17 mouse cellular contexts compared by ENCODE assay signal in the genomic region with DNA sequence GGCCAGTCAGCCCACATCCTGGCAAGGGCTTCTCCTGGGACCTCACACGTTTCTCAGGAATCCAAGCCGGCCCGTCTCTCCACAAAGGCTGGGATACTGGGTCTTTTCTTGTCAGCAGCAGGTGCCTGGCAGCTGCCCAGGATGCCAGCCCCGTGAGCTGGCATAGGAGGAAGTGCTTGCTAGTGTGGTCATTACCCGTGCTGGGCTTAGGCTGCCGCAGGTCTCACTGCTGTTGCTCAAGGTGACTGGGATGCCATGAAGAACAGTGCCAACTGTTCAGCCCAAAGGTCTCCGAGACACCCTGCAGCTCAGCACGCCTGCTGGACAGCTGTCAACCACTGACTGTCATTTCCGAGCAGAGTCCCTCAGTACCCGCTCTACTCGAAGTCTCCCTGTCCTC. TPM values are rescaled to one million over a fixed set of nuclear protein-coding genes. Genes with fewer than 3 reads are reported as not detected.
DNase-seq lines count a peak whose midpoint lies in the region; ATAC-seq and TF ChIP-seq lines count a peak whose summit lies in the region.
"Had no signal": no experiment of that assay in that cellular context is flagged by ENCODE, and none has a peak within 500 bp of the region (broad histone marks: within the 10 kb centered on the region; RNA-seq: fewer than 3 reads in every experiment).

No protein-coding gene starts in this region.

- H3K4me3 ChIP-seq in heart, embryonic 12.5 days: no peak overlapping the region
- H3K4me3 ChIP-seq in liver, adult 2 months (ENCODE audit: insufficient read depth, low read depth, low read length): no peak overlapping the region
- H3K4me3 ChIP-seq: embryonic facial prominence, embryonic 15.5 days; limb, embryonic 15.5 days; lung, embryonic 15.5 days; megakaryocyte, embryonic 14.5 days; stomach, embryonic 15.5 days had no signal

- no peak for TF ChIP-seq POLR2A in liver, adult 2 months (IDR thresholded peaks at IDR 0.05; ENCODE audit: extremely low read depth, insufficient read depth, low read length)

- H3K9ac ChIP-seq in heart, embryonic 12.5 days: no peak overlapping the region
- no peak overlapping the region for H3K9ac ChIP-seq in liver, adult 2 months (ENCODE audit: low read depth, low read length)
- H3K9ac ChIP-seq: embryonic facial prominence, embryonic 15.5 days; limb, embryonic 15.5 days; lung, embryonic 15.5 days; stomach, embryonic 15.5 days had no signal

- no peaks in the 10 kb centered on the region for H3K79me2 ChIP-seq in liver, adult 2 months (ENCODE audit: control insufficient read depth, insufficient read depth, low read length)

- no peaks in the 10 kb centered on the region for H3K36me3 ChIP-seq in heart, embryonic 12.5 days
- no peaks in the 10 kb centered on the region for H3K36me3 ChIP-seq in liver, adult 2 months (ENCODE audit: control insufficient read depth, insufficient read depth, low read length)
- H3K36me3 ChIP-seq: embryonic facial prominence, embryonic 15.5 days; G1E; limb, embryonic 15.5 days; lung, embryonic 15.5 days; stomach, embryonic 15.5 days had no signal

- peaks cover 50% of the 10 kb centered on the region for H3K4me1 ChIP-seq in heart, embryonic 12.5 days (replicated peaks)
- H3K4me1 ChIP-seq in liver, adult 2 months (ENCODE audit: control insufficient read depth, insufficient read depth, low read length): no peaks in the 10 kb centered on the region
- H3K4me1 ChIP-seq: stomach, embryonic 15.5 days had no signal

- H3K4me2 ChIP-seq in heart, embryonic 12.5 days: no peak overlapping the region
- H3K4me2 ChIP-seq: embryonic facial prominence, embryonic 15.5 days; limb, embryonic 15.5 days; lung, embryonic 15.5 days; stomach, embryonic 15.5 days had no signal

- DNase-seq in cerebellum, postnatal 10 days: peak; percentile 72 to 75
- DNase-seq in cerebellum, adult 11 months: no peak
- DNase-seq in heart, adult 9 months (ENCODE audit: low spot score in 2 of 2): peak; percentile 24 to 43
- peak; percentile 59 for DNase-seq in liver, adult 2 months (ENCODE audit: extremely low read depth, low read depth, low spot score)
- no peak for DNase-seq in liver
- DNase-seq in kidney, postnatal 36 days: peak; percentile 38 to 42
- no peak for DNase-seq in urinary bladder, postnatal 10 days (ENCODE audit: low spot score)
- DNase-seq: right cerebral cortex, postnatal 25 days; thymus, postnatal 14 days had no signal

- 77% methylated on average over 11 of the region's 11 CpGs for WGBS in heart, embryonic 12.5 days
- 80% methylated on average over 11 of the region's 11 CpGs for WGBS in liver, adult 2 months

- H3K27me3 ChIP-seq in heart, embryonic 12.5 days (replicated peaks): peaks cover 8% of the 10 kb centered on the region; the same call in 1 of the 2 replicates
- H3K27me3 ChIP-seq in liver, adult 2 months (ENCODE audit: control insufficient read depth, insufficient read depth, low read length): no peaks in the 10 kb centered on the region
- H3K27me3 ChIP-seq: embryonic facial prominence, embryonic 15.5 days; limb, embryonic 15.5 days; lung, embryonic 15.5 days; stomach, embryonic 15.5 days had no signal

- H3K27ac ChIP-seq in heart, embryonic 12.5 days (ENCODE audit: poor library complexity, severe bottlenecking): no peak overlapping the region
- no peak overlapping the region for H3K27ac ChIP-seq in liver, adult 2 months (replicated peaks; ENCODE audit: insufficient read depth, low read depth, low read length)
- H3K27ac ChIP-seq: embryonic facial prominence, embryonic 15.5 days; limb, embryonic 15.5 days; stomach, embryonic 15.5 days had no signal

- ATAC-seq in heart, embryonic 12.5 days (ENCODE audit: insufficient number of reproducible peaks, low FRiP score): no peak
- ATAC-seq: intestine, postnatal 0 days had no signal

- TF ChIP-seq CTCF in liver, adult 2 months (IDR thresholded peaks at IDR 0.05; ENCODE audit: low read depth, low read length): no peak

- no peaks in the 10 kb centered on the region for H3K9me3 ChIP-seq in heart, embryonic 12.5 days (replicated peaks)
- H3K9me3 ChIP-seq: embryonic facial prominence, embryonic 15.5 days; limb, embryonic 15.5 days; lung, embryonic 15.5 days; megakaryocyte, embryonic 14.5 days; stomach, embryonic 15.5 days had no signal

RNA-seq across cellular contexts. Expression of gene Exog, which starts 33.6 kb away (rescaled TPM):
- 15.4 and 15.5 TPM in 2 replicates for polyA plus RNA-seq in heart, embryonic 12.5 days (2016; fragmentation: Nextera tagmentation; extraction: Ambion mirVana)
- total RNA-seq in liver, adult 2 months (2014; rRNA removed): 0.92 and 1.1 TPM in 2 replicates
- 0.85 and 1.1 TPM in 2 replicates for polyA plus RNA-seq in liver, adult 2 months (2012; rRNA removed)

Comparison
In these comparisons a context has a peak if more than half of its experiments do, and no peak if none do; other contexts are left out.
1. DNase-seq: peak in cerebellum, postnatal 10 days (2 of 2), heart, adult 9 months (2 of 2), liver, adult 2 months (single experiment) and kidney, postnatal 36 days (2 of 2); none in cerebellum, adult 11 months (single experiment), liver (single experiment) and urinary bladder, postnatal 10 days (single experiment).